Mouse (Mus musculus): ENCODE measurements around the gene Zfp981.
"Not testable (repeated sequence)": the region's sequence is repeated elsewhere in the genome, so short reads cannot be mapped to it uniquely, and the experiment has no call there.

Gene Zfp981

GRCm38 (mm10) chr4:146501727-146502126, at the start of gene Zfp981:
Gene Zfp981 (plus strand): TSS chr4:146502027.
- DNase-seq (ENCODE audit: low spot score in 2 of 2), result not testable (repeated sequence)

DNA sequence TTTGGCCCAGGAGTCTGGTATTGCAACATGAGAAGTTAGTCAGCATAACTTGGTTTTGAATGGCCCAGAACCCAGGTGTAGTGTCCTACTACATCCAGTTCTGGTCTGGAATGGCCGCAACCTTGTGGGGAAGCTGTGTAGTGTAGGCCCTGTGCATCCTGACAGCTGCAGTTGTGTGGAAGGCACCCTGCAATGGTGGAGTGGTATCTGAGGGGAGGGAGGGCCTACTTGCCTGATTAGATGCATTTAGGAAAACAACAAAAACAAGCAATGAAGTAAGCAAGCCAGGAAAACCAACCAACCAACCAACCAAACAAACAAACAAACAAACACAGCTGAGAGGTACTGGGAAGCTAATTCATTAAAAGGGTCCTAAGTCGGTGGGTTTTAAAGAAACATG, 49.3 kb upstream of the Zfp981 start:
- not testable (repeated sequence) for DNase-seq (ENCODE audit: low spot score in 2 of 2)

- DNase-seq (ENCODE audit: low spot score in 2 of 2), result not testable (repeated sequence)
Observed at GRCm38 (mm10) chr4:146454170-146454569, 47.7 kb upstream of the Zfp981 start.

DNA sequence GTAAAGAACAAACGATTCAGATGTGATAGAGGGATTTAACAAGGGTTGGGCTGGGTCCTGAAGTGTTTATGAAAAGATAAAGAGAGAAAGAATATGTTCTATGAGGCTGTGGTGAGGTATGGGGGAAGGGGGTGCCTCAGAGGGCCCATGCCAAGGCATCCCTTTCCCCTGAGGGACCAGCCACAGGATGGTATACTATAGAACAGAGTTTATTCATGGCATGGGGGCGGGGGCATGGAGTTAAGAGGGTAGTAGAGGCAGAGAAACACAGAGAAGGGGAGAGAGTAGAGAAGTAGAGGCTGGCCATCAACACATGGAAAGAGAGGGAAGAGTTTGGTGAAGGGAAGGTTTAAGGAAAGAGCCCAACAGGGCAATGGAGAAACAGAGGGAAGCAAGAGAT, 46.9 kb upstream of the Zfp981 start:
- DNase-seq (ENCODE audit: low spot score in 2 of 2), result no peak

GRCm38 (mm10) chr4:146455321-146455721, 46.5 kb upstream of the Zfp981 start:
- DNase-seq (ENCODE audit: low spot score in 2 of 2), result no peak

DNA sequence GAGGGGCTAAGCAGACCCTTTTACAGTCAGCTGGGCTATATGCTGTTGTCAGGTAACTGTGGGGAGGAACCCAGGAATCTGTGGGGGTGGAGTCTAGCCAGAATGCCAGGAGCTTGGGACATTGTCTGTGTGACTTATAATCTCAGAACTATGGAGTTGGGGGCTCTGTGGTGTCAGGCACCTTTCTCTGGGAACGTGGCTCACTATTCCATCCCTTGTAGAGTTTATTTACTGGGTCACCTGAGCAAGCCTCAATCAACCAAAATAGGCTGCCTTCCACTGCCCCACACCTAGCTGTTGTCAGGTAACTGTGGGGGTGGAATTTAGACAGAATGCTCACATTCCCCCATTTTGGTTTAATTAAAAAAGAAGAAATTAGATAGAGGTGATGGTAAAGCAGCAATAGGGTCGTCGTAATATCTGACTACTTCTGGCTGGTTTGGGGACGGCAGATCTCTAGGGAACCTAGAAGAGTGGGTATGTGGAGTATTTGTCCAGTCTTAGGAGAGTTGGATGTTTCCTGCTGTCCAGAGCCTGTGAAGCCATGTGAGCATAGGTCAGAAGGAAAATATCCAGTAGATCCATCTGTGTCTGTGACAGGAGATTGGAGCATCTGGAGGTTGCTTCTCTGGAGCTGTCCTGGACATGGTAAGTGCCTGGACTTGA, 45.6 kb upstream of the Zfp981 start:
- no peak for DNase-seq (ENCODE audit: low spot score in 2 of 2)

DNA sequence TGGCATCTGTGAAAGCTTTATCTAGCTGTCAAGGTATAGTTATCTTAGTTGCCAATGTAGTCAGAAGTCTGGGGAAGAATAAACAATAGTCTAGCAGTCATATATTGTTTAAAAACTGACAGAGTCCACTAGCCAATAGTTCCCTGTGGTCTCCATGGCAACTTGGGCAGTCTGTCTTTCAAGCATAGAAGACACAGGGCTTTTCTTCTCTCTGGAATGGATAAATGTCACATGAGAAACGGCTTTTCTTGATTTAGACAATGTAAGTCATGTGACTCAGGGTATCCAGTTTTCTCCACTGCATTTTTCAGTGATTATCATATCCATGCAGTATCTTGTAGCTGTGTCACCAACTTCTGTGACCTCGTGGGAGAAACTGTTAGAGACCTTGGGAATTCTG, 44.7 kb upstream of the Zfp981 start:
- no peak for DNase-seq (ENCODE audit: low spot score in 2 of 2)

- DNase-seq (ENCODE audit: low spot score in 2 of 2), result no peak
Observed at GRCm38 (mm10) chr4:146457720-146458119, 44.1 kb upstream of the Zfp981 start.

GRCm38 (mm10) chr4:146459822-146460221, 42.0 kb upstream of the Zfp981 start:
- not testable (repeated sequence) for DNase-seq (ENCODE audit: low spot score in 2 of 2)

DNA sequence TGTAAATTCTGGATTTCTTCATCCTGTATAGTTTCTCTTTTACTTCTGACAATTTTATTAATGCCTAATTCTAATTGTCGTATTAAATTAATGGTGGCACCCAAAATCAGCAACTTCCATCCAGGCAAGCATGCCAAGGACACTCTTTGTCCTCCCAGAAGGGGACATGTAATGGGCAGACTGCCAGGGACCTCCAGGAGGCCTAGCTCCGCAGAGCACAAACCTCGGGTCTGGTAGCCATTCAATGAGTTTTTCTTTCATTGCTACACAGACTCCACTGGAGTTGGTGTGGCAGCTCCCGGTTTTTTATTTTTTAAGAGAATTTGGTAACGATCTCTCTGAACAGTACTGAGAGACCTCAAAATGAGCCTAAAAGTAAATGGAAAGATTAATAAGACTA, 41.1 kb upstream of the Zfp981 start:
- not testable (repeated sequence) for DNase-seq (ENCODE audit: low spot score in 2 of 2)

GRCm38 (mm10) chr4:146463649-146464351, 38.0 kb upstream of the Zfp981 start:
- not testable (repeated sequence) for DNase-seq (ENCODE audit: low spot score in 2 of 2)

DNA sequence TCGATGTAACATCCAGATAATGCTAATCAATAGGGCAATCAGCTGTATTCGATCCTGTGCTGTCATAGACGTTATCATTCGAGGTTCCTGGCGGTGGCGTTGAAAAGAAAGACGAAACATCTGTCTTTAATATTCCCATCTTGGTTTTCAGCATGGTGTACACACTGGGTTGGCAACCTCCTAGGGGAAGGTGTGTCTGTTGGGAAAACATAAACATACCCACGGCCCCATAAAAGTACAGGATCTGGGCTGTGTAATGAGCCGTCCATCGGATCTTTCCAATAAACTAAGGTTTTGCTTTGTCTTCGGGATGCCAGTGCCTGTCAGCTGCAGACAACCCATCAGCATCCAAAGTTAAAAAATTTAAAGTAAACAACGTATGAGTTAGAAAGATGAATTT, 31.8 kb upstream of the Zfp981 start:
- not testable (repeated sequence) for DNase-seq (ENCODE audit: low spot score in 2 of 2)

- DNase-seq (ENCODE audit: low spot score in 2 of 2), result not testable (repeated sequence)
Observed at GRCm38 (mm10) chr4:146474181-146474580, 27.6 kb upstream of the Zfp981 start.

DNA sequence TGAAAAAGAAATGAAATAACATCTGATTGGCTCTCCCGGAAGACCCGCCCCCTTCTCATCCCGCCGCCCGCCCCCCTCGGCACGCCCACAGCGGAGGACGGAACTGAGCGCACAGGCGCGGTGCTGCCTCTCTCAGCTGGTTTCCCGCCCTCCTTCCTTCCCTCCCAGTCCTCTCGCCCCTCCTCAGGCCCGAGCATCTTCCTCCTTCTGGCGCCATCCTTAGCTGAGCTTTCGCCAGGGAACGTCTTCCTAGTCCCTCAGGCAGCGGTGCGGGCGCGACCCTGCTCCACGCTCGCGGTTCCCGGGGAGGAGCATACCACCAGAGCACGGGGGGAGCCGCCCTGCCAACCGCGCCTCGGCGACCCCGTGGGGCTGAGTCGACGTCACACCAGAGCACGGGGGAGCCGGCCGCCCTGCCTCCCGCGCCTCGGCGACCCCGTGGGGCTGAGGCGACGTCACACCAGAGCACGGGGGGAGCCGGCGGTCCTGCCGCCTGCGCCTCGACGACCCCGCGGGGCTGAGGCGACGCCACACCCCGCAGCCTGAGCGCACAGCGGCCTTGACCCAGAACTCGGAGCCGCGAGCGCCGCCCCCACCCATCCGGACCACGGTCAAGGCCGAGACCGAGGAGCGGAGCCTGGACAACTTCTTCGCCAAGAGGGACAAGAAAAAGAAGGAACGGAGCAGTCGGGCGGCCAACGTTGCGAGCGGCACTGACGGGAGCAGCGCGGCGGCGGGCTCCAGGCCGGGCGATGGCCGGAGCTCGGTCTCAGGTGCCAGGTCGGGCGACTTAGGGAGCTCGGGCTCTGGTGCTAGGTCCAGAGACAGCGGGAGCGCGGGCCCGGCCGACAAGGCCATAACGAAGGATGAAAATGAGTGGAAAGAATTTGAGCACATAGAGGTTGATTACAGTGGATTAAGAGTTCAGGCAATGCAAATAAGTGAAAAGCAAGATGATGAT, 26.8 kb upstream of the Zfp981 start:
- DNase-seq (ENCODE audit: low spot score in 2 of 2), result not testable (repeated sequence)

DNA sequence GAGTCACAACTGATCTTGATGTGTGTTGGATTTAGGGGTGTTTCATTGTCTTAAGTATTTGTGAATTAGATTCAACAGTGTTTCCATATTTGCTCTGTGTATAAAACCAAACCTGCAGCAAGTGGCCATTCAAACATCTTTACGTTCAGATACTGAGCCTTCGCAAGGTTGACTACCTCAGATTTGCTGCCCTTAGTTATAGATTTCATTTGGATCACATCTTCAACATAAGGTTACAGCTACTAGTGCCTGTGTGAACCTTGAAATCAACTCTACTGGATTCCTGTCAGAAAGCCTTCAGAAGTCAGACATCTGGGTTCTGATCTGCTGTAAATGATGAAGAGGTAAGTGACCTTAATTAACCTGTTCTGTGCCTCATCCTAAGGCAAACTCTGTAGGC, 25.6 kb upstream of the Zfp981 start:
- DNase-seq (ENCODE audit: low spot score in 2 of 2), result not testable (repeated sequence)

DNA sequence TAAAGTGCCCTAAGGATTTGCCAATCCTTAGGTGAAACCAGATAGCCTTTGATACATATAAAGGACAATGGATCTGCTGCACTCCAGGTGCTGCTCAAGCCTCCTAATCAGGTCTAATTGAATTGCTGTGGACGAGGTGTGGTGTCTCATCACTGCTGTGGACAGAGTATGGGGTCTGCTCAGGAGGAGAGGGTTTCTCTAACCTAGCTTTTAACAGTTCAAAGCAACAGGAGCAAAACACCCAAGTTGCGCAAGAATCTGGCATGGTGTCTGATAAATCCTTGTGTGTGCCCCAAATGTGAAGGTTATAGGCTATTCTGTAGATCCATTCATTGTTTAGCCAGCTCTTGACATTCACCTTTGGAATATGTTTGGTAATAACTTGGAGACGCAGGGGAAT, 24.9 kb upstream of the Zfp981 start:
- DNase-seq (ENCODE audit: low spot score in 2 of 2), result not testable (repeated sequence)

DNA sequence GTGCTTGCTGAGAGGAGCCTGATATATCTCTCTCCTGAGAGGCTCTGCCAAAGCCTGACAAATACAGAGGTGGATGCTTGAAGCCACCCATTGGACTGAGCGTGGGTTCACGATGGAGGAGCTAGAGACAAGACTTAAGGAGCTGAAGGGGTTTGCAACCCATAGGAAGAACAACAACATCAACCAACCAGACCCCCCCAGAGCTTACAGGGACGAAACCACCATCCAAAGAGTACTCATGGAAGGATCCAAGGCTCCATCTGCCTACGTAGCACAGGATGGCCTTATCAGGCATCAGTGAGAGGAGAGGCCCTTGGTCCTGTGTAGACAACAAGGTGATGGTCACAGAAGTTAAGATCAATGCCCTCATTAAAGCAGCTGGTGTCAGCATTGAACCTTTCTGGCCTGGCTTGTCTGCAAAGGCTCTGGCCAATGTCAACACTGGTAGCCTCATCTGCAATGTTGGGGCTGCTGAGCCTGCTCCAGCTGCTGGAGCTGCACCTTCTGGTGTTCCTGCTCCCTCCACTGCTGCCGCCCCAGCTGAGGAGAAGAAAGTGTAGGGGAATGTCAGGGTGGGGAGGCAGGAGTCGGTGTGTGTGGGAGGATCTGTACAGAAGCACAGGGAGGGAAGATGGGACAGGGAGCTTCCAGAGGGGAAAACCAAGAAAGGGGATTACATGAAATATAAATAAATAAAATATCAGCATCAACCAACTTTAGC, 21.3 kb upstream of the Zfp981 start:
- DNase-seq (ENCODE audit: low spot score in 2 of 2), result not testable (repeated sequence)

DNA sequence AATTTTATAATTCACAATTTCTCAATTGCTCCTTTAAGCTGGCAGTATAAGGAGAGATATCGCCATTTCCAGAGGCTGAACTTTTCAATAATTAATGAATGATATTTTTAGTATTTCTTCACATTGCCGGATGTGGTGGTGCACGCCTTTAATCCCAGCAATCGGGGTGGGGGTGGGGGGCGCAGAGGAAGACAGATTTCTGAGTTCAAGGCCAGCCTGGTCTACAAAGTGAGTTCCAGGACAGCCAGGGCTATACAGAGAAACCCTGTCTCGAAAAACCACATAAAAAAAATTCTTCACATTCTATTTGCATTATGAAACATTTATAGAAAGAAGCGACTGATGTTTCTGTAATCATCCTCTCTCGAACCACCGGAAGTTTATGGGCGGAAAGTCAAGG, 19.3 kb upstream of the Zfp981 start:
- DNase-seq (ENCODE audit: low spot score in 2 of 2), result not testable (repeated sequence)

GRCm38 (mm10) chr4:146483571-146484280, 18.1 kb upstream of the Zfp981 start:
- DNase-seq (ENCODE audit: low spot score in 2 of 2), result not testable (repeated sequence)

- DNase-seq (ENCODE audit: low spot score in 2 of 2), result not testable (repeated sequence)
Observed at GRCm38 (mm10) chr4:146484676-146485075, 17.2 kb upstream of the Zfp981 start.
